Mouse (Mus musculus): Measurements from ENCODE around the gene Ankrd40.

- TF ChIP-seq CTCF (IDR thresholded peaks at IDR 0.05; ENCODE audit: extremely low read depth, insufficient read length, insufficient replicate concordance, low read depth, low read length) = no peak
- no peak for TF ChIP-seq POLR2A (IDR thresholded peaks at IDR 0.05; ENCODE audit: low read depth, low read length)
Observed at GRCm38 (mm10) chr11:94312733-94313132, 15.1 kb upstream of the Ankrd40 start.

All from small intestine, adult 2 months (tissue).